Mouse (Mus musculus): ENCODE results near the gene Hoxd9.

DNA sequence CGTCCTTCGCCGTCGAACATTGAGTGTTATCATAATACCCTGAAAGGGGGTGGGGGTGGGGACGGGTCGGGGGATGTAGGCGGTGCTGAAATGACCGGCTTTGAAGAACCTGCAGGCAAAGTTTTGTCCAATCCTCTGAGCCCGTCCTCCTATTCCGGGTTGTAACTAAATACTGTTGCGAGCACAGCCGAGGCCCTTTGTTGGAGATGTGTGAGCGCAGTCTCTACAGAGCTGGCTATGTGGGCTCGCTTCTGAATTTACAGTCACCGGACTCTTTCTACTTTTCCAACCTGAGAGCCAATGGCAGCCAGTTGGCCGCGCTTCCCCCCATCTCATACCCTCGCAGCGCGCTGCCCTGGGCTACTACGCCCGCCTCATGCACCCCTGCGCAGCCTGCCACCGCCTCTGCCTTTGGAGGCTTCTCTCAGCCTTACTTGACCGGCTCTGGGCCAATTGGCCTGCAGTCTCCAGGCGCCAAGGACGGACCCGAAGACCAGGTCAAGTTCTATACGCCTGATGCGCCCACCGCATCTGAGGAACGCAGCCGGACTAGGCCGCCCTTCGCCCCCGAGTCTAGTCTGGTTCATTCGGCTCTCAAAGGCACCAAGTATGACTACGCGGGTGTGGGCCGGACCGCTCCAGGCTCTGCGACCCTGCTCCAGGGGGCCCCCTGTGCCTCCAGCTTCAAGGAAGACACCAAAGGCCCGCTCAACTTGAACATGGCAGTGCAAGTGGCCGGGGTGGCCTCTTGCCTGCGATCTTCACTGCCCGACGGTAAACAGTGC, 22.5 kb upstream of the Hoxd9 start, which contains the start of gene Hoxd12:
- no peak for TF ChIP-seq TAL1 (IDR thresholded peaks at IDR 0.05; ENCODE audit: low read length)
- no peak for TF ChIP-seq GATA1 (IDR thresholded peaks at IDR 0.05; ENCODE audit: low read length)
